Mouse (Mus musculus) adrenal gland, postnatal 25 days (tissue): ENCODE data around the gene Pou2f2. TPM values are rescaled to one million over a fixed set of nuclear protein-coding genes. Genes with fewer than 3 reads are reported as not detected.

Experiments used
- DNase-seq: peaks from one replicate; pipeline ENCODE4 v3.0.0; 2021; ENCODE audit warnings: mixed read lengths
- total RNA-seq: library from RNA; stranded (reverse); gene quantifications from 2 replicates; pipeline ENCODE4 v1.2.3, GENCODE M21; 2021

Gene Pou2f2
- total RNA-seq, 1 experiment from 2014 or later = 1.0 TPM

DNA sequence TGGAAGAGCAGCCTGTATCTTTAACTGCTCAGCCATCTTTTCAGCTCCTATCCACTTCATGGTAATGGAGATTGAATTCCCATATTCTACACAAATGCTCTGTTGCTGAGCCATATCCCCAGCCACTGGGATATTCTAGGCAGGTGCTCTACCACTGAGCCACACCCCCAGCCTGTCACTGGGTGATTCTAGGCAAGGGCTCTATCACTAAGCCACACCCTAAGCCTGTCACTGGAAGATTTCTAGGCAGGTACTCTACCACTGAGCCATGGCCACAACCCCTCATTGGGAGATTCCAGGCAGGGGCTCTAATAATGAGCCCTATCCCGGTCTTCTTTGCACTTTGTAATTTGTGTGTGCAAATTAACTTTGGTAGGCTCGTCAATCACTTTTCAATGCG, 15.6 kb upstream of the Pou2f2 start:
- DNase-seq = no peak

DNA sequence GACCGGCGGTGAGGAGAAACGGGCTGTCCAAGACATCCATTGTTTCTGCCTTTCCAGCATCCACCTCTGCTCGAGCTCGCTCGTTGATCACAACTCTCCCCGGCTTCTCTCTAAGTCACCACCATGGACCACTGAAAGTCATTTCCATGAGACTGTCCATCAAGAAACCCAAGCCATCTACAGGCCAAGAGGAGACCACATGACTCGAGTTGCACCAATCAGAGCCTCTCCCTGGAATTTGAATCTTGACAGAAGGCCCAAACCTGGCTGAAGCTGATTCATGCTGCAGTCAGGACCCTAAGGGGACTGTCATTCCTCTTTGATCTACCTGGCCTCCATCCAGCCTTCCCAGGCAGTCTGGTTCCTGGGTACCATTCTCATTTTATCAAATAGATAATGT, 12.6 kb upstream of the Pou2f2 start:
- no peak for DNase-seq

DNA sequence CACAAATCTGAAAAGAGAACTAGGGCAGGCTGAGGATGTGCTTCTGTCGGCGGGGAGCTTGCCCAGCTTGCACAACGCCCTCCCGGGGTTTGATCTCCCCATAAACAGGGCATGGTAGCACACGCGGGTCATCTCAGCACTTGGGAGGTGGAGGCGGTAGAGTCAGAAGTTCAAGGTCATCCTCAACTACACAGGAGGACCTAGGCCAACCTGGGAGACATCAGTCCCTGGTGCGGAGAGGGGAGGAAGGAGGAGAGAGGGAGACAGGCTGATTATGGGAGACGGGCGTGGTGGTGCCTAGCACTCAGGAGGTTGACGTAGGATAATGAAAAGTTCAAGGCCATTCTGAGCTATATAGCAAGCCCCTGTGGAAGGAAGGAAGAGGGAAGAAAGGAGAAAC, 11.3 kb upstream of the Pou2f2 start:
- no peak for DNase-seq

DNA sequence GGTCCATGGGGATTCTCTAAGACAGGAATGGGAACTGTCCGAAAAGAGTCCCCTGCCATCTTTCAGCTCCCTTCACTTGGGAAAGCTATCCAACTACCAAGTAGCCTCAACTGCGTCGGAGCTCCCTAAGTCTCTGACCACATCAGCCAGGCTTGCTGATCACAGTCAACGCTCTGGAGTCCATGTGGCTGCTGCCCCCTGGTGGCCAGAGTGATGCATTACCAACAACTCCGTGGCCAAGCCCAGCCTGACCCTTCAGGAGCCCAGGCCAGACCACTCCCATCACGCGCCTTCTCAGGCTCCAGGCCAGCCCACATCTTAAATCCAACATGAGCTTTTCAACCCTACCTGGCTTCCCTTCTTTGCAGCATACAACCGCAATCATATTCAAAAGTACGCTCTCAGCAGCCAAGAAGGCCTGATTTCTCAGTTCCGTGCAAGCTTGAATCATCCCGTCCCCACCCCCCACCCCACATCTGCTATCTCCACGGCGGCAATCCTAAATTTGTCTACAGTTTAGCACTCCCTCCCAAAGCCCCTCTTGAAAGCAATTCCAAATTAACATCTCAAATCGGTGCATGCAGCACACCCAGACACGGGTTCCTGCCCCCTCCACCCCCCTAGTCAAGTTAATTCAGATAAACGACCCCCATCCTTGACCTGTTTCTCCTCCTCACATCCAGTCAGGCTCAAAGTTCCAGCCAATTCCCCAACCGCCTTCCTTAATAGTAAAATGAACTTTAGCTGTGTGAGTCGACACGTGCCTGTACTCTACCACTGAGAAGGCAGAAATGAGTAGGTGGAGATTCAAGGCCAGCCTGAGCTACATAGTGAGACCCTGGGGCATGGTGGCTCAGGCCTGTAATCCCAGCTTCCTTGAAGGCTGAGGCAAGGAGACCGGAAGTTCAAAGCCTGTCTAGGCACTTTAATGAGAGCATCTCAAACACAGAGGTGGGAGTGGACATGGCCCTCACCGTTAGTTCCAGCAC, 8.4 kb upstream of the Pou2f2 start:
- DNase-seq = peak; percentile 85

DNA sequence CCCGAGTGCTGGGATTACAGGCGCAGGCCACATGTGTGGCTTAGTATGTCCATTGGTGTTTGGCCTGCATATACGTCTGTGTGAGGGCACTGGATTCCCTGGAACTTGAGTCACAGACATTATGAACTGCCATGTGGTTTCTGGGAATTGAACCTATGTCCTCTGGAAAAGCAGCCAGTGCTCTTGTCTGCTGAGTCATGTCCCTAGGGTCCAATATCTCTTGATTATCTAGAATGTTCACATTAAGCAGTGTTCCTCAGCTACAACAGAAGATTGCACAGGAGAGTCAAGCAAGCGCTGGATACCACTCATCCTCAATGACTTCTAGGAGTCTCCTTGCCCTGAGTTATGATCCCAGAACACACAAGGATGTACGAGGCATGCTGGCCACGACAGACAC, 4.6 kb upstream of the Pou2f2 start:
- DNase-seq = no peak

DNA sequence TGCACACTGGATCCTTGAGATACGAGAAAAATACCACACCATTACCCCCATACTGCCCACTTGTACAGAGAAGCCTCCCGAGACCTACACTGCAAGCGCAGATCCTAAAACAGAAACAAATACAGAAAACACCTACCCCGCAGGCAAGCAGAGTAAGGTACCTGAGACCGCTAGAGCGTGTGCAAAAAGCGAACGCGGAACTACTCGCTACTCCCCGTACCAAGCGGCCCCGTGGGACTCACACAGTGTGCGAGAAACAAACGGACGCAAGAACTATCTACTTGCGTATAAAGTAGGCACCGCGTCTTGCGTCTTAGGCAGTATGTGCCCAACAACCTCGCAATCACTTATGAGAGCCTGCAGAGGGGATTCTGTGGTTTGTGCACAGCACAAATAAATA, 2.3 kb upstream of the Pou2f2 start:
- no peak for DNase-seq

DNA sequence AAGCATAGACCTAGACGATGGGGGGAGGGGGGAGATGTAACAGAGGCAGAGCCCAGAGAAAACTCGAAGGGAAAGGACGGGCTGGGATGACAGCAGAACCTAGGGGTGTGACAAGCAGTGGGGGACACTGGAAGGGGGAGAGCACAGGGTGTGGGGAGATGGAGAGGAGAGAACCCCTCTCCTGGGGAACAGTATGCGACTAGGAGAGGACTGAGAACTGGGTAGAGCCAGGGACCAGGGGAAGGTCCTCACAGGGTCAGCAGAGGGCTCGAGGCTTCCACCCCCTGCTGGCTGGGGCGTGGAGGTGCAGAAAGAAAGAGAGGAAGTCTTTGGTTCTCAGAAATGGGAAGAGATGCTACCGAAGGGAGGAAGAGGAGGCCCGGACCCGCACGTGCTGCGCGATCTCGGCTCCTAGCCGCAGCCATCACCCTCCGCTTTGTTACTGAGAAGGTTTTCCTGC, 1.8 kb upstream of the Pou2f2 start:
- DNase-seq = peak; percentile 34

DNA sequence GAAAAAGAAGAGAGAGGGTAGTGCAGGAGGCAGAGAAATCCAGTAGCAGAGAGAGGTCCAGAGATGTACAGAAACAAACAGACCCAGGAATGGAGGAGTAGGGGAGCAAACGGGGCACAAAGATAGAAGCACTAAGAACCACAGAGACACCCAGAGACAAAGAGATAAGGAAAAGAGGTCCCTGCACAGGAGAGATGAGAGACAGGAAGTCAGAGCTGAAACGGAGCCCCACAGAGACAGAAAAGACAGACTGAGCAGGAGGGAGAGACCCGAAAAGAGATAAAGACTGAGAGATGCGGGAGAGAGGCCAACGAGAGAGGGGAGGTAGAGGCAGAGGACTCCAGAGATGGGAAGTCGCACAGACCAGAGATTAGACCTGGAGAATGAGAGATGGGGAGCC, 986 bp upstream of the Pou2f2 start:
- DNase-seq = no peak

DNA sequence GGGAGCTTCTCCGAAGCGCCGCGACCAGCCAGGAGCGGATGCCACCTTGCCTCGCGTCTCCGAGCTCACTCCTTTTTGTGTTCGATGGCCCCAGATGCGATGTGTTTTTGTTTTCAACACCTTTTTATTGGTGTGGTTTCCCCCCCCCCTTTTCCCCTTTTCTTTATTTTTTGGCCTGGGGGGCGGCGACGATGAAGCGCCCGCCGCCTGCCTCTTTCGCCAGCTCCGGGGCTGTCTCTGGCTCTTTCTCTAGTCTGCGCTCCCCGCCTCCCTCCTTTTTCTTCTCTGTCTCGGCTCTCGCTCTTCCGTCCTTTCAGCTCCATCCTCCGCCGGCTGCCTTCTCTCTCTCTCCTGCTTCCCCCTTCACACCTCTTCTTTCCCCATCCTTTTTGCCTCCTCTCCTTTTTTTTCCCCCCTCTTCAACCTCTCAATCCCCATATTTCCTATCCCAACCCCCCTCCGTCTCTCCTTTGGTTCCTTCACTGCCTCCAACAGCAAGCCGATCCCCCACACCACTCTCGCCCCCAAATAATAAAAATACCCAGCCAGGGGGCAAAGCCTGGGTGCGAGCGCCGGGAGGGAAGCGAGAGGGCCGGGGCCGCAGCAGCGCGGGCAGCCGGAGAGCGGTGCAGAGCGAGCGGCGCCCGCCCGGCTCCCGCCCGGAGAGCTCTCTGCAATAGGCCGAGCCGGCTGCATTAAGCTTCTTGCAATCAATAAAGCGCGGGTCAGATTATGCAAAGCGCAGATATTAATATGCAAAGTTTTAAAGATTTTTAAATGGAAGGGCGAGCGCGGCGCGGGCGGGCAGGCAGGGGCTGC, 530 bp downstream of the Pou2f2 start:
- no peak for DNase-seq

DNA sequence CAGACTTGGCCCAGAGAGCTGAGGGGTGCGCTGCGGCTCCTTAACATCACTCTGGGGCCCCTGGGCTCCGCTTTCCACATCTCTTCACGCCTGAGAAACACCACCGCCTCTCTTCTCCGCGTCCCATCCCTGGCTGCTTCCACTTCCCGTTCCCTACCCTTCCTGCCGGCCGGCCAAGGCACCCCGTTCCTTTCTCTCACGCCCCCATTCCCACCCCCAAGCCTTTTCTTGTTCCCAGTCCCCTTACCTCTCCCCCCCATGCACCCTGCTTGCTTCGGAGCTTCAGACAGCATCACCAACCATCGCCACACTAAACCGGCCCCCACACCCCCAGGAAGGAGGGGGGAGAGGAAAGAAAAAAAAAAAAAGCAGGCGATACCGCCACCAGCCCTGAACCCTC, 1.2 kb downstream of the Pou2f2 start:
- DNase-seq = no peak

DNA sequence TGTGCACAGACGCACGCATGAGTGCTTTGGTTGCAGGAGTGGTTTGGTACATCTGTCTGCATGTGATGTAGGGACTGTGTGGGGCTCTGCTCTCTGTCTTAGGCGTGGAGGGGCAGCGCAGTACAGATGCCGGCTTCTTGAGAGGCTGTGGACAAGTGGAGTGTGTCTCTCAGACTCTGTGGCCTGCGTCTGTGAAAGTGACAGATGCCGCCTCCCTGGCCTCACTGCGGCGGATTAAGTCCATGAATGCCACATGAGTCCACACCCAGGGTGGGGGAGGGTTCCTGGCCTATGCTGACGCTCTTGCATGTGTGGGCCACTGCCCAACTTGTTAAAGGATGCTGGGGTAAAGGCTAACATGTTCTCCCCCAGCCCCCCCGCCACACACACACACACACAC, 5.2 kb downstream of the Pou2f2 start:
- DNase-seq = no peak

DNA sequence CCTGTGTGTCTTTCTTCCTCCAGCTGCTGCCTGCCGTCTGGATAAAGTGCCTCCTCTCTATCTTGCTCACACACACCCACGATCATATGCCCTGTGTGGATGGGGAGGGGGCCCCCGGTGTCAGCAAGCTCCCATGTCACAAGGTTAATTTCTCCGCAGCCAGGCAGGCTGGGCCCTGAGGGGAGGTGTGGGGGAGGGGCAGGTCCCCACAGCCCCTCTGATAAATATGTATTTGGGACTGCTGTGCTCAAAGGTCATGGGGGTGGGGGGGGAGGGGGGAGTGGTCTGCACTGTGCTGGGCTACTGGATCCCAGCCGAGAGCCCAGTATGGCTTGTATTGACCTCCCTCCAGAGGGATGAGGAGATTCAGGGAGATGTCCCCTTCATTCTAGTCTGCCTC, 6.9 kb downstream of the Pou2f2 start:
- DNase-seq = no peak

DNA sequence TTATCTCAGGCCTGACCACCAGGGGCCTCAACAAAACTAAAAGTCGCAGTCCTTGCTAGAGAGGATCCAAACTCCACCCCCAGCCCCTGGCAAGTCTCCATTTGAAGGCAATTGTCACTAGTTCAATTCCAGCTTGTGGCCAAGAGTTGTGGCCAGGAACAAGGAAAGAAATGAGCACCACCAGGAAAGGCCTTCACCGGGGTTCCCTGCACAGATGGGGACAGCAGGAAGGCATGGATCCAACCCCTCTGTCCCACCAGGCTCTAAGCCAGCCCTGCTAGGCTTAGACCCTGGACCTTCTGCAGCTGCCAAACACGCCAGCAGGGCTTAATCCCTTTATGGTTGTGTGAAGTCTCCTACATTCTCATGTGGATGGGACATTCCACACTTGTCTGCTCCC, 8.9 kb downstream of the Pou2f2 start:
- no peak for DNase-seq

DNA sequence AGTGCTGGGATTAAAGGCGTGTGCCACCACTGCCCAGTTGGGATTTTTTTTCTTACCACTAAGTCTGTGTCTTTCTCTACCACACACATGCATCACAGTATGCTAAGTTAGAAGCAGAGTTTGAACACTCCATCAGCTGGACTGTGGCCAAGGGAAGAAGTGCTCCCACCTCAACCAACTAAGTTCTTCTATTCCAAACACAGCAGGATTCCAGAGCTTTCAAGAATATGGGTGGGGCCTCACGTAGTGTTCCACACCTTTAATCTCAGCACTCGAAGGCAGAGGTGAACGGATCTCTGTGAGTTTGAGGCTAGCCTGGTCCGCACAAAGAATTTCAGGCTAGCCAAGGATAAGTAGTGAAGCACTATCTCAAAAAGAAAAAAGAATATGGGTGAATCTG, 13.4 kb downstream of the Pou2f2 start:
- no peak for DNase-seq

DNA sequence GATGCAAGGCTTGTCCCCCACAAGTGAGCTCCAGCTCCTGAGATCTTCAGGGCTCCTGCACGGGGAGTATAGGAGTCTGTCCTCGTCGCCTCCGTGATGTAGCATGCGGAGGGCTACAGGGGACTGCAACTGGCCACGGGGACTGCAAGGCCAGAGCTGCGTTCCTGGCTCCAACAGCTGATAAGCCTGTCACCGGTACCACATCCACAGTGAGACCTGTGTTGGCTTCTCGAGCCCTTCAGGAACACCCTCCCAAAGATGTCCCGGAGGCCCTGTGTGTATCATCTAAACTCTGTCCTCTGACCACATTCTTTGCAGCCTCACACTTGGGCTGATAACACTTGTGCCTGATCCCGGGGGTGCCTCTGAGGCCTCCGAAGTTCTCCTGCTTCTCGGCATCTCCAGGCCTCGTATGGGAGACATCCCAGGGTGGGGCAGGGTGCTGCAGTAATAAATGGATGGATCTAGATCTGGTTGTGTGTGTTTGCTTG, 23.3 kb downstream of the Pou2f2 start:
- DNase-seq = no peak

DNA sequence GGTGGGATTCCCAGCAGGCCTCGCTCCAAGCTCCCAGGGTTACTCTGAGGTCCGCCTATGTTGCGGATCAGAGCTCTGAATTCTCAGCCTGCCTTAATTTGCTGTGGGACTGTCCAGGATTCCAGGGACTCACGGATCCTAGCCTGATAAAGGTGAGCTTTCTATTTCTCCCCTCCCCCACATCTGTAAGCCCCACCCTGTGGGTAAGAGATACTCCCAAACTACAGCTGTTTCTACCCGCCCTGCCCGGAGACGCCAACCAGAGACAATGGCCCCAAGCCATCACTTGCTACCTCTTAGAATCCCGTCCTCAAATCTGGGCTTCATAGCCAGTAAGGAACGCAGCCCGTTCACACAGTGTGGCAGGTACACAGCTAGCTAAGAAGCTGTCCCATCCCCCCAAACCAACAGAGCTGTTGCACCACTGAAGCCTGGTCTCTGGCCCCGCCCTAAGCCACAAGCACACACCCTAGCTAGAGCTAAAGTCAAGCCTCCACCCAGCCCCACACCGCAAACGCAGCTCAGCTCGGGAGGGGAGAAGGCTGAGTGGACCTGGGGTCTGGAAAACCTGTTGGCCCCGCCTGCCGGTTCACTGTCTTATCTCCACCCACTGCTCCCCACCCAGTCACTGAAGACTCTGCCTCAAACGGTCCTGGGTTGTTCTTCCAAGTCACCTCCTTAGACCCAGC, 23.9 kb downstream of the Pou2f2 start:
- DNase-seq = no peak

DNA sequence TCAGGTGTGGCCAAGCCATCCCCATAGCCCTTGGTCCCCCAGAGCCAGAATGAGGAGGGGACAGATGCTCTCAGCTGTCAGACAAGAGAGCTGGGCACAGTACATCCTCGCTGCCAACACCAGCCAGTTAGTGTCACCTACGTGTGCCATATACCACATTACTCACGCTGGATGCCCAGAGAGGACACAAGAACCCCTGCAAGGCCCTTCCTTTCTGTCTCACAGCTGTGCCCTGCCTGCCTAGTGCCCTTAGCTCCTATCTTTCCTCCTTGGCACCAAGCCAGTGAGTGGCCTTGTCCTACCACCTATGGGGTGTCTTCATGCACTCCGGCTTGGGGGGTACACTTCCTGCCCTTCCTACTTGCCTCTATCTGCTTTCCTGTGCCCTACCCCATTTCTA, 24.9 kb downstream of the Pou2f2 start:
- DNase-seq = no peak

DNA sequence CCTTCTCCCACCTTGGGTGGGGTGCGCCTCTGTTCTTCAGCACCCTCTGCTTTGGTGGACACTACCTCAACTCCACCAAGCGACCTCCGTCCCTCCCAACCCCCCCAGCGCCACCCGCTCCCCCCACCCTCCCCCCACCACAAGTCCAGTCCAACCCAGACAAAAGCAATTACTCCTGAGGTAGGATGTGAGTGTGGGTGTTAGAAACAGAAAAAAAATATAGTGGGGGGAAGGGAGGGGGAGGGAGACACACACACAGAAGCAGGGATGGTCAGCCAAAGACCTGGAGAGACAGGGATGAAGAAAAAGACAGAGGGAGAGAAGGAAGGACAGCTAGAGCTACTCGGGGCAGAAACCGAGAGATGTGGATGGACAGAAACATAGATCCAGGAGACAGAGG, 25.7 kb downstream of the Pou2f2 start:
- DNase-seq = no peak

DNA sequence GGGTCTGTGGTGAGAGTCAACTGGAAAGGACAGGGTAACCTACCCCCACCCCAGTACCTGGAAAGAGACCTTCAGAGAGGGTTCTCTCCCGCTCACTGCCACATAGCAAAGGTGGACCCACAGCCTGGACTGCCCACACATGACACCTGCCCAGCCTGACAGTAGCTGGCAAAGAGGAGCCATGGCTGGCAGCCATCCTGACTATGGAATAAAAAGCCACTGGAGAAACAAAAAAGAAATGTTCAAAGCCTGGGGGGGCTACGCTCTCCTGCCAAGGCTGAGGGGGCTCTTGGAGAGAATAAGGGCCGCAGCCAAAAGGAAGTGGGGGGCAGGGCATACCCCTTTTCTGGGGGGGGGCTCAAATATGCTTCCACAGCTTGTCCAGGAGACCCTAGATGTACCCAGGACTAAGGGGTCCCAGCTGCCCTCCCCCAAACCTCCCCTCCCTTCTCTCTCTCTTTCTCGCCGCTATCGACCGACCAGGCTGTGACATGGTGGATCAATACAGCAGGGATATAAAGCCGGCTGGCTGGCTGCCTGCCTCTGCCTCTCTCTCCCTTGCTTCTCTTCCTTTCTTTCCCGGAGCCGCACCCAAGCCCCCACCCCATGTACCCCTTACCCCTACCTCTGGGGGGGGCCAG, 27.5 kb downstream of the Pou2f2 start:
- DNase-seq = no peak

DNA sequence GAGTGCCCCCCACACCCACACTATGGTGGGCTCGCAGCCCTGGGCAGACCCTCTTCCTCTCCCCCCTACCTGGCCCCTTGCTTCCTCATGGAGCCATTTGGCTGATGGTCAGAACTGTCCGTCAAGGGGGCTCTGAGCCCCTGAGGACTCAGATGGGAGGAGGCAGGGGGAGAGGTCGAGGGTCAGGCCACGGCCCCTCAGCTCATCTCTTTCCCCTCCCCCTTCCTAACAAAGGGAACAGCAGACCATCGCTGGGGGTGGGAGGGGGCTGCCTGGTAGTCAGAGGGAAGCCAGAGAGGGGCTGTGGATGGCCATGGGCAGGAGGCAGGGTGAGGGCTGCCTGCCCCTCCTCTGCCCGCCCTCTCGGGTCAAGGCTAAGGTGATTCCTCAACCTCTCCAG, 28.5 kb downstream of the Pou2f2 start:
- no peak for DNase-seq

DNA sequence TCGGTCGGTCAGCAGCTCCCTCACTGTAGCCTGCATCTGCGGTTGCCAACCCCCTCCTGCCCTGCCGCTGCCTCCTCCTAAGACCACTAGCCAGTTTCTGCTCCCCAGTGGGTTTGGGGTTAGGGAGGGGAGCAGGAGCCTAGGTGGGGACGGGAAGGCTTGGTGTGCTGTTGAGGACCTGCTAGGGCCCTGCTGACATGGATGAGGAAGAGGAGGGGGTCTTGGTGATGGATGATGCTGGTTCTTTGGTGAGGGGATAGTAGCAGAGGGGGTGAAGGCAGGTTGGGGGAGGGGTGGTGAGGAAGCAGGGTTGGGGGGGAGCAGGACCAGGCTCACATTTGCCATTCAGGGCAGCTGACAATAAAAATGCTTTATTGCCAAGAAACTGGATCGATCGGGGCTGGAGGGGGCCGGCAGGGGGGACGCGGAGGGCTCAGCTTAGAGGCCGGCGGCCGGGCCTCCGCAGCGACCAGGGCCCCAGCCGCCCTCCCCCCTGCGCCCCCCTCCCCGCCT, 29.3 kb downstream of the Pou2f2 start:
- DNase-seq = no peak

DNA sequence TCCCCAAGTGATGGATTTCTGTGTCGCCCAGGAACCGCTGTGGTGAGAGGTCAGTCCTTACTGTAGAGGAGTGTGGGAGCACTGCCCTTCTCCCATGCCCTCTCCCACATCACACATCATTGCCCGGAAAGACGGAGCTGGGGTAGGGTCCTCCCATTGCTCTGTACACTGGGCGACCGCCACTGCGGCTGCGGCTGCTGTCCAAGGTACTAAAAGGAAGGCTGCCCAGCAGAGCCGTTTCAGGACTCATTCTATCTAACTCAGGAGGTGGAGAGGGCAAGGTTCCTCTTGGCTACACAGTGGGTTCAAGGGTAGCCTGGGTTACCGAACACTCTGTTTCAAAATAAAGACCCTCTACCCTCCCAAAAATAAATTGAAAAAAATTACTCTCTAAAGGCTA, 33.6 kb downstream of the Pou2f2 start:
- peak; percentile 38 for DNase-seq
